Mouse (Mus musculus): ENCODE data around the gene Tigd3. TPM values are rescaled to one million over a fixed set of nuclear protein-coding genes. Genes with fewer than 3 reads are reported as not detected.

Gene Tigd3
- polyA plus RNA-seq, 1 experiment from 2014 or later = 7.5 TPM

GRCm38 (mm10) chr19:5925311-5925855 is 31.4 kb upstream of the Tigd3 start:
- DNase-seq (ENCODE audit: low spot score) = peak; percentile 11
- 41% methylated on average over 11 of the region's 11 CpGs for WGBS
- H3K9me3 ChIP-seq (ENCODE audit: control insufficient read depth, low read length) = no peaks in the 10 kb centered on the region
- peaks cover 6% of the 10 kb centered on the region for H3K27me3 ChIP-seq (ENCODE audit: control insufficient read depth, insufficient read depth, low read length)
- H3K4me2 ChIP-seq (replicated peaks; ENCODE audit: low read depth, low read length) = peak overlapping the region; percentile 95
- H3K36me3 ChIP-seq (ENCODE audit: control insufficient read depth, insufficient read depth, low read length) = no peaks in the 10 kb centered on the region
- H3K4me1 ChIP-seq (replicated peaks; ENCODE audit: control insufficient read depth, insufficient read depth, low read length) = no peaks in the 10 kb centered on the region; the same call in 1 of the 2 replicates
- peak overlapping the region; percentile 23; the same call in 1 of the 2 replicates for H3K9ac ChIP-seq (ENCODE audit: low read depth, low read length)
- ATAC-seq (ENCODE audit: low FRiP score) = no peak
- peak overlapping the region; percentile 50 for H3K4me3 ChIP-seq (ENCODE audit: low read depth, low read length)
- H3K27ac ChIP-seq (ENCODE audit: low read depth, low read length) = no peak overlapping the region

- peak within 1 kb of the TSS; percentile 50 for H3K4me3 ChIP-seq (ENCODE audit: low read depth, low read length)
- no peaks in the 10 kb centered on the region for H3K9me3 ChIP-seq (ENCODE audit: control insufficient read depth, low read length)
- peak; percentile 93 for ATAC-seq (ENCODE audit: low FRiP score)
- H3K27me3 ChIP-seq (ENCODE audit: control insufficient read depth, insufficient read depth, low read length) = peaks cover 6% of the 10 kb centered on the region
- no peaks in the 10 kb centered on the region; the same call in 1 of the 2 replicates for H3K4me1 ChIP-seq (replicated peaks; ENCODE audit: control insufficient read depth, insufficient read depth, low read length)
- H3K9ac ChIP-seq (ENCODE audit: low read depth, low read length) = peak within 1 kb of the TSS; percentile 23
- H3K36me3 ChIP-seq (ENCODE audit: control insufficient read depth, insufficient read depth, low read length) = no peaks in the 10 kb centered on the region
- WGBS = under 1% methylated on average over 18 of the region's 18 CpGs
- DNase-seq (ENCODE audit: low spot score) = peak; percentile 95
- H3K4me2 ChIP-seq (replicated peaks; ENCODE audit: low read depth, low read length) = peak within 1 kb of the TSS; percentile 95
- H3K27ac ChIP-seq (ENCODE audit: low read depth, low read length) = no peak within 1 kb of the TSS
Observed at GRCm38 (mm10) chr19:5924713-5925093, 30.8 kb upstream of the Tigd3 start, which contains the start of gene Cdc42ep2. Gene Cdc42ep2 (minus strand): TSS chr19:5924816.

- Histone ChIP-seq H3K4me3 (ENCODE audit: low read depth, low read length) (peak overlapping the region; percentile 50), H3K4me2 (replicated peaks; ENCODE audit: low read depth, low read length) (peak overlapping the region; percentile 95), H3K27me3 (ENCODE audit: control insufficient read depth, insufficient read depth, low read length) (peaks cover 6% of the 10 kb centered on the region), H3K4me1 (replicated peaks; ENCODE audit: control insufficient read depth, insufficient read depth, low read length) (no peaks in the 10 kb centered on the region; the same call in 1 of the 2 replicates), H3K9ac (ENCODE audit: low read depth, low read length) (peak overlapping the region; percentile 19), H3K27ac (ENCODE audit: low read depth, low read length) (no peak overlapping the region), H3K36me3 (ENCODE audit: control insufficient read depth, insufficient read depth, low read length) (no peaks in the 10 kb centered on the region), H3K9me3 (ENCODE audit: control insufficient read depth, low read length) (no peaks in the 10 kb centered on the region)
- peak; percentile 82 for ATAC-seq (ENCODE audit: low FRiP score)
- under 1% methylated on average over 37 of the region's 38 CpGs for WGBS
- peak; percentile 98 for DNase-seq (ENCODE audit: low spot score)
Observed at GRCm38 (mm10) chr19:5923990-5924712, 30.2 kb upstream of the Tigd3 start.

DNA sequence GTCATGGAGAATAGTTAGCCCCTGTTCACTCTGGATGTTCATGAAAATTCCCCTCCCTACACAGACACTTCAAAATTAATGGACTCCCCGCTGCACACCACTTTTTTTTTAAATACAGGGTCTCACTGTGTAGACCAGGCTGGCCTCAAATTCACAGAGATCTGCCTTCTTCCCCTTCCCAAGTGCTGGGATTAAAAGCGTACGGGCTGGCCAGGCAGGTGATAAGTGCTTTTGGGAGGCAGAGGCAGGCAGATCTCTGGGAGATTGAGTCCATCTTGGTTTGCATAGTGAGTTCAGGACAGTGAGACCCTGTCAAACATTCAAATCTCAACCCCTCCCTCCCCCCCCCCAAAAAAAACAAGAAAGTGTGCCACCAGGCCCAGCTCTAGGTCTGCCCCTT is 29.0 kb upstream of the Tigd3 start:
- no peaks in the 10 kb centered on the region for H3K9me3 ChIP-seq (ENCODE audit: control insufficient read depth, low read length)
- H3K4me1 ChIP-seq (replicated peaks; ENCODE audit: control insufficient read depth, insufficient read depth, low read length) = no peaks in the 10 kb centered on the region; the same call in 1 of the 2 replicates
- H3K36me3 ChIP-seq (ENCODE audit: control insufficient read depth, insufficient read depth, low read length) = no peaks in the 10 kb centered on the region
- ATAC-seq (ENCODE audit: low FRiP score) (no peak), DNase-seq (ENCODE audit: low spot score) (no peak)
- H3K27me3 ChIP-seq (ENCODE audit: control insufficient read depth, insufficient read depth, low read length) = peaks cover 6% of the 10 kb centered on the region
- no peak overlapping the region for H3K9ac ChIP-seq (ENCODE audit: low read depth, low read length)
- H3K4me3 ChIP-seq (ENCODE audit: low read depth, low read length) = no peak overlapping the region
- no peak overlapping the region for H3K27ac ChIP-seq (ENCODE audit: low read depth, low read length)
- 94% methylated on average over 3 of the region's 3 CpGs for WGBS
- H3K4me2 ChIP-seq (replicated peaks; ENCODE audit: low read depth, low read length) = no peak overlapping the region

DNA sequence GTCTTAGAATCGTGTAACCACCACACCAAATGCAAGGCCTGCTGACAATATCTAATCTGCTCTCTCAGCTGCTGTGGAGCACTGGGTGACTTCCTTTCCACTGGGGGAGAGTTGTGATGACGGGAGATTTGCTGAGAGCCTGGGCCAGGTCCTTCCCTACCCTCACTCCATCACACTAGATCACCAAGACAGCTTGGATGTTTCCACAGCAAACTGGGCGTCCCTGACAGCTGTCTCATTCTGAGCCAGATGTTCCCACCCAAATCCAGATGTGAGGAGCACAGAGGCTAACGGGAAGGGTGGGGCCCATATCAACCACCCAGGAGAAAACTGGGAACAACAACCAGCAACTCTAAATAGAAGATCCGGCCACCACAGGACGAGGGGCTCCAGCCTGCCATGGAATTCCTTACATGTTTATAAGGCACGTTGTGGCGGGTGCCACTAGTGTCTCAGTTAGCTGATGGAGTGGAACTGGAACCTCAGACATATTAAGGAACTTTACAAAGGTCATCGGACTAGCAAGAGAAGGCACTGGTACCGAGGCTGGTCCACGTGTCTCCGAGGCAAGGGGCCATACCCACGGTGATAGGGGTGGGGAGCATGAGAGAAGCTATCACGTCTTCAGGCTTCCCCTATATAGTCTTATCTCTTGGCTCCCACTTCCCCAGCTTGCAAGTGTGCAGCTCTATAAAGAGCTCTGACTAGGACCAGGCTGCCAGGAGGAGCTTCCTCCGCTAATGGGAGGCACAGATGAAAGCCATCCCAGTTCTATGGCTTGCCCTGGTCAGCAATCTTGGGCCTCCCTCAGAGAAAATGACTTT is 28.4 kb upstream of the Tigd3 start:
- Histone ChIP-seq H3K4me2 (replicated peaks; ENCODE audit: low read depth, low read length) (no peak overlapping the region), H3K4me1 (replicated peaks; ENCODE audit: control insufficient read depth, insufficient read depth, low read length) (no peaks in the 10 kb centered on the region; the same call in 1 of the 2 replicates), H3K4me3 (ENCODE audit: low read depth, low read length) (no peak overlapping the region), H3K27ac (ENCODE audit: low read depth, low read length) (no peak overlapping the region), H3K9me3 (ENCODE audit: control insufficient read depth, low read length) (no peaks in the 10 kb centered on the region), H3K9ac (ENCODE audit: low read depth, low read length) (no peak overlapping the region; the same call in 1 of the 2 replicates), H3K27me3 (ENCODE audit: control insufficient read depth, insufficient read depth, low read length) (peaks cover 6% of the 10 kb centered on the region), H3K36me3 (ENCODE audit: control insufficient read depth, insufficient read depth, low read length) (no peaks in the 10 kb centered on the region)
- WGBS = 79% methylated on average over 15 of the region's 15 CpGs
- no peak for DNase-seq (ENCODE audit: low spot score)
- no peak for ATAC-seq (ENCODE audit: low FRiP score)

DNA sequence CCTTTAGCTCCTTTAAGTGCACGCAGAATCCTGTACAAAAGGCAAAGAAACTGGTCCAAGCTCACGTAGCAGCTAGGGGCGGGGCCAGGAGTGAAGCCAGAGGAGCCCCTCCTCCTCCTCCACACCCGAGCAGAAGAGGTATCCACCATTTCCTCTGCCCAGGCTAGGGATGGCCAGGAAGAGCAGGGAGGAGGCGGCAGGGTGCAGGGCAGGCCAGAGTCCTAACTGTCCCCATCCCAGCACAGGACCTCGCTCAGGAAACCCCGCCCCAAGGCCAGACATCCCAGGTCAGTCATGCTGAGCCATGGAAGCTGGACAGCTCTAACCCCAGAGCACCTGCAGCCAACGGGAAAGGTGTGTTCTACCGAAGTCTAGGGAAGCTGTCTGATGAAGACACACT is 27.8 kb upstream of the Tigd3 start:
- Histone ChIP-seq H3K36me3 (ENCODE audit: control insufficient read depth, insufficient read depth, low read length) (no peaks in the 10 kb centered on the region), H3K4me3 (ENCODE audit: low read depth, low read length) (no peak overlapping the region), H3K4me1 (replicated peaks; ENCODE audit: control insufficient read depth, insufficient read depth, low read length) (no peaks in the 10 kb centered on the region; the same call in 1 of the 2 replicates), H3K27me3 (ENCODE audit: control insufficient read depth, insufficient read depth, low read length) (peaks cover 6% of the 10 kb centered on the region), H3K9me3 (ENCODE audit: control insufficient read depth, low read length) (no peaks in the 10 kb centered on the region), H3K9ac (ENCODE audit: low read depth, low read length) (no peak overlapping the region; the same call in 1 of the 2 replicates), H3K4me2 (replicated peaks; ENCODE audit: low read depth, low read length) (no peak overlapping the region), H3K27ac (ENCODE audit: low read depth, low read length) (no peak overlapping the region)
- 17% methylated on average over 9 of the region's 9 CpGs for WGBS
- DNase-seq (ENCODE audit: low spot score) (peak; percentile 27), ATAC-seq (ENCODE audit: low FRiP score) (no peak)

DNA sequence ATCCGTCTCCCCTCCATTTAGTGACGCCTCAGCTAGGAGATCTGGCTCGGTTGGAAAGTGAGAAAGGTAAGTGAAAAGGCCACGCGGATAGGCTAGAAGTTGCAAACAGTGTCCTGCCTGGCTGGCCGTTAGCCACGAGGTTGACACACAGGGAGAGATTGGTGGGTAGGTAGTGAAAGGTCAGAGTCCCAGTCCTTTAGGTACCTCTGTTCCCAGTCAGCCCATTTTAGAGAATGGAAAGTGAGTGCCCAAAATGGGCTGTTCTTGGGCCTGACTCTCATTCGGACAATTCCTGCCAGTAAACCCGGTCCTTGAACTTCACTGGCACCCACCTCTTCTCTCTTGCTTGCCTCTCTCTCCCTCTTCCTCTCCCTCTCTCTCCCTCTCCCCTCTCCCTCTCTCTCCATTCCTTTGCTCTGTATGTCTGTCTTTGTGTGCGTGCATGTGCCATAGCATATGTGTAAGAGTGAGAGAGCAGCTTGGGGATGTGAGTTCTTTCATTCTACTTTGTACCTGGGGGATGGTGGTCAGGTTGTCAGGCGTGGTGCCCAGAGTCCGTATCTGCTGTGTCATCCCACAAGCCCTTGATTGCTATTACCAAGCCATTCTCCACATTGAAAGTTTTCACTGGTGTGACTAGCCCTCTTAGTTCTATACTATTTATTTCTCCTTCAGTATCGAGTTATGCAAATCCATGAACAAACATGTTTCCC is 19.2 kb upstream of the Tigd3 start, which contains the start of gene Dpf2:
Dpf2 (minus strand) TSS at position 4 of the 713 bp plus-strand sequence.
- Histone ChIP-seq H3K4me3 (ENCODE audit: low read depth, low read length) (peak within 1 kb of the TSS; percentile 90), H3K4me1 (replicated peaks; ENCODE audit: control insufficient read depth, insufficient read depth, low read length) (peaks cover 10% of the 10 kb centered on the region), H3K9me3 (ENCODE audit: control insufficient read depth, low read length) (no peaks in the 10 kb centered on the region), H3K27me3 (ENCODE audit: control insufficient read depth, insufficient read depth, low read length) (no peaks in the 10 kb centered on the region), H3K4me2 (replicated peaks; ENCODE audit: low read depth, low read length) (peak within 1 kb of the TSS; percentile 61), H3K9ac (ENCODE audit: low read depth, low read length) (peak within 1 kb of the TSS; percentile 92), H3K36me3 (ENCODE audit: control insufficient read depth, insufficient read depth, low read length) (no peaks in the 10 kb centered on the region), H3K27ac (ENCODE audit: low read depth, low read length) (peak within 1 kb of the TSS; percentile 74)
- DNase-seq (ENCODE audit: low spot score) (no peak), ATAC-seq (ENCODE audit: low FRiP score) (peak; percentile 67)
- WGBS = 21% methylated on average over 13 of the region's 13 CpGs

Measured in hindbrain, embryonic 11.5 days (tissue).